Mouse (Mus musculus) kidney, postnatal 25 days (tissue): Measurements from ENCODE around the gene Olfr667.
"Not testable (repeated sequence)": the region's sequence is repeated elsewhere in the genome, so short reads cannot be mapped to it uniquely, and the experiment has no call there.

Experiments
- DNase-seq, 2 experiments: peaks; one replicate each; pipeline ENCODE4 v3.0.0; 2021; ENCODE audit warnings: mixed read lengths in 2 of 2

Gene Olfr667

GRCm38 (mm10) chr7:104921382-104921781 is at the start of gene Olfr667:
Olfr667 (minus strand) TSS chr7:104921482.
- no peak for DNase-seq

DNA sequence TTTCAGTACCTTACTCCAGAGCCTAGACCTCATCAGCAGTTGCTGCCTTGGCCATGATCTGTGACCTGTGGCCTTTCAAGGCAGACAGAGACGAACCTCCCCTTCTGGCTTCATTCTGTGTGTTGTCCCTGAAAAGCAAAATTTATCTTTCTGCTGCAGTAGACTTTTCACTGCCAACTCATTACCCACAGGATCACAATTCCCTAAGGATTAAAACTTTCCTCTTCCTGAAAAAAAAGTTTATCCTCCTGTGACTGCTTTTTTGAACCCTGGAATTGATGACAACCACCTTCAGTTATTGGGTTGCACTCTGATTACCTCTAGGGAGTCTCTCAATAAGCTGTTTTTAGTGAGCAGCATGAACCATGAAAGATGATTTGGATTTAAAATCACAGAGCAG is 41.2 kb upstream of the Olfr667 start, which contains the start of gene Olfr670:
Gene Olfr670, minus strand, starts transcription at position 101 of the 400 bp plus-strand sequence.
- no peak for DNase-seq

GRCm38 (mm10) chr7:104950234-104950633 is 29.0 kb upstream of the Olfr667 start:
- not testable (repeated sequence) for DNase-seq

DNA sequence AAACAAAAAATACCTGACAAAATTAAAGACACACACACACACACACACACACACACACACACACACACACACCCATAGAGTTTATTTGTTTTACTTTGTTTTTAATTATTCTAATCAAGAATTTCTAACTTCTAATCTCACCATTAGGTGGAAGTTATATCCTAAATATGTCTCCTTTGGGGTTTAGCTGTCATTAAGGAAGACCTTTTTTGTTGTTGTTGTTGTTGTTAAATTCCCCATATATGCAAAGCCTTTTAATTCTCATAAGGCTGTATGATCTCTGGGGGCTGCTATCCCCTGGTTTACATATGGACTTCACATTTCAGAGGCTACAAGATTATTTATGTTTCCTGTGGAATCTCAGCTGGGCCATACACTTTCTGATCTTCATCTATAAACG is 12.7 kb upstream of the Olfr667 start, which contains the start of gene Olfr669:
Gene Olfr669, plus strand, starts transcription at position 301 of the 400 bp plus-strand sequence.
- no peak for DNase-seq

GRCm38 (mm10) chr7:104927957-104928356 is 6.7 kb upstream of the Olfr667 start, which contains the start of gene Olfr668:
Olfr668 (minus strand) TSS chr7:104928057.
- DNase-seq: no peak

DNA sequence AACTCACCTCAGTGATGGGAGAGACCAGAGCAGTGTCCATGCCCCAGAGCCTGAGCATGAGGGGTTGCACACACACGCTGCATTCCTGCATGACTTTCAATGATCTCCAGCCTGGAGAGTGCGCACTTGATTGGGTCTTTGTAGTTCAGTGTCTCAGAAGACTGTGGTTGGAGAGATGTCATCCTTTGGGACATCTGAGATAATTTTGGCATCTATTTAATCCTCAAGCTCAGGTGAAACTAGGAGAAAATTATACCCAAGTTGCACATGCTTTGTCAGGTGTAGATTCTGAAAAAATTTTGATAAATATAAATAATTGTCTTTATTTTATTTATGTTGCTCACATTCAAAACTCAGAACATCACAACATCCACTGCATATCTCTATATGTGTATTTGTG is 25.4 kb downstream of the Olfr667 start, which contains the start of gene Olfr666:
Gene Olfr666, minus strand, starts transcription at position 101 of the 400 bp plus-strand sequence.
- DNase-seq: no peak

- no peak for DNase-seq
Measured at GRCm38 (mm10) chr7:104877731-104878130, 43.6 kb downstream of the Olfr667 start, which contains the start of gene Olfr665. Olfr665 (plus strand) TSS chr7:104878031.
